Mouse (Mus musculus) kidney, postnatal 4 days (tissue): ENCODE data around the gene Hes2.
A peak's percentile ranks its signal among the peaks of the same experiment; 100 is the strongest.

ENCODE experiments used
- DNase-seq, 2 experiments: peaks; one replicate each; pipeline ENCODE4 v3.0.0; 2021; ENCODE audit warnings: mixed read lengths in 2 of 2

Hes2 gene

DNA sequence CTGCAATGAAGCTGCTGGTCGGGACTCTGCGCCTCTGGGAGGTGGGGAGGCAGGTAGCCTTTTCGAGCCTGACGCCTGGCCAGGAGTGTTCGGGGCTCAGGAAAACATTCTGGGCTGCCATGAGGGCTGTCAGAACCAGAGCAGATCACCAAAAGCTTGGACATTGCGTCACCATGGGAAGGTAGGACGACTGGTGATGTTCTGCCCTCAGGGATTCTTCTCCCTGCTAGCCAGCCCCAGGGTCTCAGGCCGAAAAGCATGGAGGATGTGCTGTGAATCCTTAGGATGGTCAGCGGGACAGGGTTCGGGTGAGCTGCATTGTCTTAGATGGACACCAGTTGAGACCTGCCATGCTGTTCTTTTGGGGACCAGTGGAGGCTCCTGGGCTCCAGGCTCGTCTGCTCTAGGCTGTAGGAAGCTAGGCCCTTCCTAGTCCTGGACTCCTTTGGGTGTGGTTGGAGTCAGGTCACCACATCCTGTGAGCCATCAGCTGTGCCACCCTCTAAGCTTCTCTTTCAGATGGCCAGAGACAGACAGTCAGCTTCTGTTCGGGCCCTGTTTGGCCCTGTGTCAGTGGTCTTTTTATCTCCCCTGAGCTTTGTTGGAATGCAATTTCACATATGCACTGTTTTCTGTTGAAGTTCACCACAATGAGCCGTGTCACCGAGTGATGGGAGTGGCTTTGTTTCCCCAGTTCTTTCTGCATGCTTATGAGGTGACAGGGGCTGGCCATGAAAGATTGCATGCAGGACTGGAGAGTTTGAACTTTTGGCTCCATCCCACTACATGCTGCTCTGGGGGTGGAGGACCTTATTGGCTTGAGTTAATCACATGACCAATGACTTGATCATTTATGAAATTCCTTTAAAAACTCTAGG lies 27.8 kb downstream of the Hes2 start:
- DNase-seq = peak in 1 of 2 experiments; percentile 33

DNA sequence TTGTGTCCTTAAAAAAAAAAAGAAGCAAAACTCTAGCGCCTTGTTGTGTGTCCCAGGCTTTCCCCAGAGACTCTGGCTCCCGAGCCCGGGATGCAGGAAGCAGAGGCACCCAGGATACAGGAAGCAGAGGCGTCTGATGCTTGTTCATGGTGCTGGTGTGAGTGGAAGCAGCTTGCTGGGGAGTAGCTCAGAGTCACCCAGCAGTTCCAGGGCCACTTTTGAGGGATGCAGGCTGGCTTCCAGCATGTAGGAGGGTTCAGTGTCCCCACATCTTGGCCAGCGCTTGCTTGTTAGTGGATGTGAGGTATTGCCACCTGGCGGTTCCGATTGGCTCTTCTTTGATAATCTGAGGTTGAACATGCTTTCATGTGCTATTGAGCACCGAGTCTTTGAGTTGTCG lies 28.5 kb downstream of the Hes2 start:
- no peak for DNase-seq

DNA sequence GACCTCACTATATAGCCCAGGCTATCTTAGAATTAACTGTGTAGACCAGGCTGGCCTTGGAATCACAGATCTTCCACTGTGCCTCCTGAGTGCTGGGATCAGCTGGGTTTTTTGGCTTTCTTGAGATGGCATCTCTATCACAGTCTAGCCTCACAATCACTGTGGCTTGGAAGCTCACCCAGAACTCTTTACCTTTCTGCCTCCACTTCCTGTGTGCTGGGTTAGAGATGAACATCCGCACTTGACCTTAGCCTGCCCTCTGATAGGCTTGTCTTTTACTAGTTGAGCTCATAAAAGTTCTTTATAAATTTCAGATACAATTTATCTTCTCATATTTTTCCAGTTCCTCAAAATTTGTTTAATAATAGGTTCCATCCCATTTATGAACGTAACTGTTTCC lies 30.0 kb downstream of the Hes2 start:
- DNase-seq = no peak

DNA sequence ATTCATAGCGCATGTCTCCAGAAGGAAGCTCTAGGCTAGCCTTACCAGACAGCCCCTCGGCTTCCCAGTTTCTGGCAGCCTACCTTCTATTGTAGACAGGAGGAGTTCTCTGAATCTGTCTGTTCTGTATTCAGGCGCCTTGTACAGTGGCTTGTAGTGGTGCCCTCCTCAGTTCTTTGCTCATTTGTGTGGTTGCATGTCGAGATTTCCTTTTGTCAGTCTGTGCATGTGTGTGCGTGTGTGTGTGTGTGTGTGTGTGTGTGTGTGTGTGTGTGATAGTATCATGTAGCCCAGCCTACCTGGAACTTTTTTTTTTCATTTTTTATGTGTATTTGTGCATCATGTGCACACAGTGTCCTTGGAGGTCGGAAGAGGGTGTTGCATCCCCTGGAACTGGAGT lies 30.4 kb downstream of the Hes2 start:
- no peak for DNase-seq

DNA sequence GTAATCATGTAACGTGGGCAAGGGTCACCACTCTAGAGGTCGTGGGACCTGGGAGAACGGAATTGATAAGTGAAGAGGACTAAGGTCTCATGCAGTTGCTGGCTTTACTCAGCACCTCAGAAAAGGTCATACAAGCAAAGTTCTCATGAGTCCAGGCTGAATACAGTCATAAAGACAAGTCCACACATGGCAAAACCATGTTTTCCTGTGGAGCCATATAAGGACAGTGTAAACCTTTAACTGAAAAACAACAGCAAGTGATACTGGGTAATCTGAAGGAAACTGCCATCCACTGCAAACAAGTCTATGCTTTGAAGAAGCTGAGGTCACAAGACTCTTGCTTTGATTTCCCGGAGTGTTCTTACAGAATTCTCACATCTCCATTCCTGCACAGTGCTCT lies 31.0 kb downstream of the Hes2 start:
- DNase-seq = no peak

DNA sequence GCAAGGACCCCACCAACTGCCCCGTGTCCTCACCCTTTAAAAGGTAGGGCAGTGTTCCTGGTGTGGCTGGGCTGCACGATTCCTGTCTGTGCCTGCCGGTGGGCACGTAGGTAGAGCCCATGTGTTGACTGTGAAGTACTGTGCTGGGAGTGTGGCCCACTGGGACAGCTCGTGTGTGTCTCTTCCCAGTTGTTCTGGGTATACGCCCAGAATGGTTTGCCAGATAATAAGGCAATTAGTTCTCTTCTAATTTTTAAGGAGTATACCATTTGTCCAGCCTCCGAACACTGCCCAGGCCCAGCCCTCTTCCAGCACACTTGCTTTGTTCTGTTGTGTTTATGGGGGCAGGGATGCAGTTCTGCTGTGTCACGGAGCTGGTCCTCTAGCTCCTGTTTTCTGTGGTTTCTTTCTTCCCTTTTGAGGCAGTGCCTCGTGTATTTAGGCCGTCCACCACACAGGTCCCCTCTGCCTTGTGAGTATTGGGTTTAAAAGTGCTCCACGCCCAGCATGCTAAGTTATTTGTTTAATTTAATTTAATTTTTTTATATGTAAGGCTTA lies 31.5 kb downstream of the Hes2 start:
- no peak for DNase-seq

DNA sequence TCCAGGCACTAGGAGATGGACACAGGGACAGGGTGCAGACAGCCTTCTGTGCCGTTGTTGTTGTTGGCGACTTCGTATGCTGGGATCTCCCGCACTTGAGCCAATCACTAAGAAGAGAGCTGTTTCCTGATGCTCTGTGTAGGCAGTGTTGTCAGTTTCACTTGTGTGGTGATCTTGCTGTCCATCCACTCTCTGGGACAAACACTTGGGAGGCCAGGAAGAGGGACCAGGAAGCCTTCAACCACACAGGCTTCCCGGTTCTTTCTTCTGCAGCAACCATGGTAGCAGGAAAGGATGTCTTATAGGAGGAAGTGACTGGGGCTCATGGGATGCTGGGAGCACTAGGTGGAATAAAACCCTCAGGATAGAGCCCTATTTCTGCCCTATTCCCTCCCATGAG lies 32.0 kb downstream of the Hes2 start:
- DNase-seq = no peak

DNA sequence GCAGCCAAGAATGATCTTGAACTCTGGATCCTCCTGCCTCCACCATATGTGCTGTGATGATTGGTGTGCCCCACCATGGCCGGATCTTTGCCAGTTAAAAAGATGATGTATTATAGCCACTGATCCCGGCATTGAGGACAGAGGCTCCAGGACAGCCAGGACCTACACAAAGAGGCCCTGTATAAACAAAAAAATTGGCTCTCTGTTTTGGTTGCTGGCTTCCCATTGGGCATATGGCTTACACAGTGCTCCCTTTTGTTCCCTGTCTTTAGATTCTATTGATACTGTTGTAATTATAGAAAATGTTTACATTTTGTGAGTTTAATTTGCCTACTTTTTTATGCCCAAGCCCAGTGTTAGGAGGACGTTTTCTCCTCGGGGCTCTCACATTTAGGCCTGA lies 33.9 kb downstream of the Hes2 start:
- DNase-seq = no peak

DNA sequence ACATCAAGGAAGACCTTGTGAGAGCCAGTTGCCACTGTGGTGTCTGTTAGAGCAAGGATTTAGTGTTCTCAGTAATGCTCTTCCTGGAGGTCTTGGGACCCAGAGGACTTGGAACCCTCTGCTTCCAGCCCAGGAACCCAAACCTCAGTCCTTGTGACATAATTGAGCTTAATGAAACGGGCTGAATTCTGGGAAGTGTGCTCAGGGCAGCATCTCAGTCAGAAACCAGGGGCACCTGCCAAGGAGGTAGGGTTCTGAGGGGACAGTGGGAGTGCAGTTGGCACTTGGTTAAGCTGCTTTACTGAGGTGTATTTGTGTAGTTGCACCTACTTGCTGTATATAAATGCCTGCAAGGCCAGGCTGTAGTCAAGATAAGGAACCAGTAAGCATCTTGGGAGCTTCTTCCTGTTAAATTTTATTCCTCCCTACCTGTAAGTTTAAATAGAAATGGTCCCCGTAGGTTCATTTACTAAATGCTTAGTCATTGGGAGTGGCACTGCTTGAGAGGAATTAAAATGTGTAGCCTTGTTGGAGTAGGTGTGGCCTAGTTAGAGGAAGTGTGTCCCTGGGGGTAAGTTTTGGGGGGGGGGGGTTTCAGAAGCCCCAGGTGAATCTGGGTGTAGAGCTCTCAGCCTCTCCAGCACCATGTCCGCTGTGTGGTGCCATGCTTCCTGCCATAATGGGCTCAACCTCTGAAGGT lies 36.0 kb downstream of the Hes2 start:
- no peak for DNase-seq

DNA sequence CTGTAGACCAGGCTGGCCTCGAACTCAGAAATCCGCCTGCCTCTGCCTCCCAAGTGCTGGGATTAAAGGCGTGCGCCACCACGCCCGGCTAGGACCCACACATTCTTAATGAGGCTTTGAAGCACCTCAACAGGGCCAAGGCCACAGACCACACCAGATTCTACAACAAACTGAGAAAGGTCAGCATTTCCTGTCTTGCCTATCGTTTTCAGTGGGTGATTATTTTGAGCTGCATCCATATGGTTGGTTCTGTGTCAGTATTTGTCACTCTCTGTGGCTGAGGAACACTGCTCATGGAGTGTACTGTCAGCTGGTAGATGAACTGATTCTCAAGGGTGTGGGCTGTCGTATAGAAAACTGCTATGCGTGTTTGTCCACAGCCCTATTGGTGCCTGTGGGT lies 37.6 kb downstream of the Hes2 start:
- DNase-seq = no peak

DNA sequence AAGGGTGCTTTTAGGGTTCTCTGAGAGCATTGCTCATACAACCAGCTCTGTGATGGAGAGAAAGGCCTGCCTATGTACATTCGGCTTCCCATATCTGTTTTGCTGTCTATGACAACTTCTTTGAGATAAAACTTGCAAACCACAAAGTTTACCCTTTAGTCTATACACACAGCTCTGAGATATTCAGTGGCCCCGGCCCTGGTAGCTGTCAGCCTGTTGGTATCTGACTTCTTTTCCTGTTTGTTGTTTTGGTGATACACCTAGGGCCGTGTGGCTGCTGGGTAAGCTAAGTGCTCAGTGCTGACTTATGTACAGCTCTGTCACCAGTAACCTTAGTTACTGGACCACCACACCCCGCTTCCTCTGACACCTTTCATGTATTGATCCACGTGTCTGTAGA lies 38.9 kb downstream of the Hes2 start:
- DNase-seq = no peak

DNA sequence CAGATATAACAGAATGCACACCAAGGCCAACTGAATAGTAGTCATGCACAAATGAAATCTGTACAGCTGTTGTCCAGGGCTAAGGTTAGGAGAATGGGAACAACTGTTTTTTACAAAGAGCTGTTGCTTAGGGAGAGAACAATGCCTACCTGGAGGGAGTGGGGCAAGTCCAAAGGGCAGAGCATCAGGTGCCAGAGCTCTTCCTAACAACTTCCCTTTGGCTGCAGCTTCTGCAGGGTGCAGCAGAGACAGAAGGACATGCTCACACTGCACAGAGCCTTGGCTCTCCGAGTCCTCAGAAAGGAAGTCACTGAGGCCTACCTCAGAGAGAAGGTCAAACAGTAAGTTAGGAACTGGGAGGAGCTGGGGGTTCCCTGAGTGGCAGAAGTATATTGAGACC lies 41.0 kb downstream of the Hes2 start:
- no peak for DNase-seq

DNA sequence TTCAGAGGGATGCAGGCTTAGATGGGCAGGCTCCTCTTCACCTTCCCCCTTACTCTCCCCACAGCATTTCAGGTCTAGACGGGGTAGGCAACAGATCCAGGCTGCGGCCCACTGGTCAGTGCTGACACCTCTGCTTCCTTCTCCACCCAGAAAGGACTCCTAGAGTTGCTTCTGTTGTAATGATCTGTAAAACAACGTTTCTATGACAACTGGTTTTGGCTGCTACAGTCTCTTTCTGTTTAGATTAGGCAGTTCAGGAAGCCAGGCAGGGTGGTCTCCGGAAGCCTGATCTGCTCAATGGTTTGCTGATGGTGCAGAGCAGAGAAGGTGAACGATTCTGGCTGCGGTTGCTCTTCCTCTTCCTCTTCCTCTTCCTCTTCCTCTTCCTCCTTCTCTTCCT lies 42.8 kb downstream of the Hes2 start:
- DNase-seq = no peak

DNA sequence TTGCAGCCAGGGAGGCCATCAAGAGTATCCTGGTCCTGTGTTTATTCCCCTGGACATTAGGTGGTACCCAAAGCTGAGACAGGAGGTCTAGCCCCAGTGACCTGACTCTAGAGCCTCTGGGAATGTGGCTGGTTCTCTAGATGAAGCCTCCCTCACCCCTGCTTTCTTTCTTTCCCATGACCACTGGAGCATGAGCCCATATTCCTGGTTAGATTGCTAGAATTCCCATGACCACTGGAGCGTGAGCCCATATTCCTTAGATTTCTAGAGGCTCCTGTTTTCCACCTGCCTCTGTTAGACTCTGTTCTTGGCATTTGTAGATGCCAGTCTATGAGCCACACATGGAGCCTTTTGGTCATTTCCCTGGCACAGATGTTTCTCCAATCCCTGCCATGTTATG lies 43.8 kb downstream of the Hes2 start:
- DNase-seq = no peak

DNA sequence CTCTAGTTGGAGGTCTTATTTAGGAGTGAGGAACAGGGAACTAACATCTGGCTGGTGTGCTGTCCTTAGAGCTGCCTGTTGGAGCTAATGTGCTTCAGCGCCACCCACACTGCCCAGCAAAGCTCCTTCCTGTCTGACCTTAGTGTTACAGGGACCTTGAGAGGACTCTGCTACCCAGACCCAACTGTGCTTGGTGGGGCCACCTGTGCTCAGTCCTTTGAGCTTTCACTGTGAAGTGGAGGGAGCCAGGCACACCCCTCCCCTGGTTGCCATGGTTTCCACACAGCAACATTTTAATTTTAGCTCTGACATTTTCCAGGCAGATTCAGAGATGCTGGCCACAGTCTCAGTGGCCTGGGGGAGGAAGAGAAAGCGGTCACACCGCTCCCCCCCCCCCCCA lies 44.2 kb downstream of the Hes2 start:
- DNase-seq = peak in 1 of 2 experiments; percentile 35

DNA sequence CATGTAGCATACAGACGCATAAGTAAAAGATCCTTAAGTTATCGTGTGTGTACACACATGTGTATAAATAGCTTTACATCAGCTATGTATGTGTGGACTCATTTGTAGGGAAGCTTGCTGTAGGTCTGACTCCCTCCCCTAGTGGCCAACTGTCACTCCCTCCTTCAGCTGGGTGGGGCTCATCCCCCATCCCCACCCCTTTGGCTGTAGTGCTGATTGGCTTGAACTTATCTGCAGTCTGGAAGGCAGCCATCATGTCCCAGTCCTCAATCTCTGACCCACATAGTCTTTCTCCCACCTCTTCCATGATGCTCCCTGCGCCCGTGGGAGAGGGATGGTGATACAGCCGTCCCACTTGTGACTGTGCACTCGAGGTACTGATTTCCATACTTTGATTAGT lies 46.0 kb downstream of the Hes2 start:
- DNase-seq = no peak

DNA sequence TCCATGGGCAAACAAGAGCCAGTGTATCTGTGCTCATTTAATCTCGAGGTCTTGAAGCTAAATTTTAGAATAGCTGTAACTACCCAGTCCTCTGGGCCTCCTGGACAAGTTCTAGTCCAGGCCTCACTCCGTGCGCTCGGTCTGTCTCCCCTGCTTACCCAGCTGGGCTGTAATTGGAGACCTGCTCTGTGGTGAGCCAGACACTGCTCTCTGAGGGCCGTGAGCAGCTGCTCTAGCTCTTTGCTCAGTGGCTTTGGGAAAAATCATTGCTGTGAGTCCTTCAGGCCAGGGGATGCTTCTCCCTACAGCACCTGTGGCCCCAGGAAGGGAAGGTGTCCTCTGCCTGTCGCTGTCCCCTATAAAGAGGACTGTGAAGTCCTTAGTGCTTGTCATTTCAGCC lies 47.5 kb downstream of the Hes2 start:
- DNase-seq = no peak

DNA sequence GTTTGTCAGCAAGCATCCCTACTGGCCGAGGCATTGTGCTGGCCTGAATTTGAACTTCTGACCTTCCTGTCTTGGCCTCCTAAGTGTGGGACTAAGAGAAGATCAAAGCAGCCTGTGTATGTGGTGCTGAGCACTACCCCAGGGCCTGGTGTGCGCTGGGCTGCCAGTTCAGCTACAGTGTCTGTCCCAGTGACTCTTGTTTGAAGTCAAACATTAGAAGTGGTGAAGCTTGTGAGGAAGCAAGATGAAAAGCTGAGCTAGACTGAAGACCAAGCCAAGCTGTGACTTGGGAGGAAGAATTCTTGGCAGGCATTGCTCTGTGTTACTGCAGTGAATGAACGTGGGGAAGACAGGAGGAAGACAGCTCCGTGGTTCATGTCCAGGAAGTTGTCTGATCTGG lies 51.0 kb downstream of the Hes2 start:
- no peak for DNase-seq
